Mouse (Mus musculus): Measurements from ENCODE around the gene Mbd4.
A peak's percentile ranks its signal among the peaks of the same experiment; 100 is the strongest.
"Not testable (repeated sequence)": the region's sequence is repeated elsewhere in the genome, so short reads cannot be mapped to it uniquely, and the experiment has no call there.

Gene Mbd4

GRCm38 (mm10) chr6:115853091-115853813 is at the start of gene Mbd4, which contains the start of gene Ift122:
TSS of gene Mbd4 (minus strand) at chr6:115853371.
TSS of gene Ift122 (plus strand) at chr6:115853470.
- peak; percentile 100 for DNase-seq (ENCODE audit: low read depth, low spot score)

- peak; percentile 42 for DNase-seq (ENCODE audit: low read depth, low spot score)
These were observed 49.4 kb upstream of the Mbd4 start for GRCm38 (mm10) chr6:115902545-115902944.

DNA sequence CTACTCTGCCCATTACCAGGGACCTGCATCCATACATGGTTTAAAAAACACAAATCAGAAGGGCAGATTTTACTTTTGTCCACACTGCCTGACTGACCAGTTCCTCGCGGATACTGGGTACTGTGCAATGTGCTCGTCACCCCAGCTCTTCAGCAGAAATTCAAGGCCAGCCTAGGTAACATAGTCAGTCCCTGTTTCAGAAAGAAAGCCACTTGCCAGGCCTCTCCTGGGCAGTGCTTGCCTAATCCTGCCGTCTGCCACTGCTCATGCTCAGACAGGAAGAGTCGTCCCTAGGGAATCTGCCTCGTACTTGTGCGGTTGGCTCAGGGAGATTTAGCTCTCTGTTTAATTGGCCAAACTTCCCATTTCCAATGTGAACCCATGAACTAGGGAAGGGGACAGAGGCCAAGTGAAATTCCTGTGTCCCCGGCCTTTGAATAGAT is 48.3 kb upstream of the Mbd4 start:
- peak; percentile 89 for DNase-seq (ENCODE audit: low read depth, low spot score)

DNA sequence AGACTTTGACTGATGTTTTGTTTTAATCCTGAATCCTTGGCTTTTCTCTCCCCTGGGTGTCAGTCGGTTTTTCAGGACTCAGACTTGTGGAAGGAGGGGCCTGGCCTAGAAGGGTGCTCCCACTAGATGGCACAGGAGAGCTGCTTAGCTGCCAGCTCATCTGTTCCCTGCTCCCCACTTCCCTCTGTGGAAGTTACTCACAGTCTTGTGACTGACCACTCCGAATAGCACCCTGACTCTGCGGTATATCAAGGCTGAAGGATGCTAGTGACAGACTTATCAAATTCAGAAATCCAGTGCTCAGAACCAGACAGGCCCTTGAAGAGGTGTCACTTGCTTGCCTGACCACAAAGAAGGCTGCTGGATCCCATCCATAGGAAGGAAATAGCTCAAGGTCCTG is 47.9 kb upstream of the Mbd4 start:
- peak; percentile 97 for DNase-seq (ENCODE audit: low read depth, low spot score)

DNA sequence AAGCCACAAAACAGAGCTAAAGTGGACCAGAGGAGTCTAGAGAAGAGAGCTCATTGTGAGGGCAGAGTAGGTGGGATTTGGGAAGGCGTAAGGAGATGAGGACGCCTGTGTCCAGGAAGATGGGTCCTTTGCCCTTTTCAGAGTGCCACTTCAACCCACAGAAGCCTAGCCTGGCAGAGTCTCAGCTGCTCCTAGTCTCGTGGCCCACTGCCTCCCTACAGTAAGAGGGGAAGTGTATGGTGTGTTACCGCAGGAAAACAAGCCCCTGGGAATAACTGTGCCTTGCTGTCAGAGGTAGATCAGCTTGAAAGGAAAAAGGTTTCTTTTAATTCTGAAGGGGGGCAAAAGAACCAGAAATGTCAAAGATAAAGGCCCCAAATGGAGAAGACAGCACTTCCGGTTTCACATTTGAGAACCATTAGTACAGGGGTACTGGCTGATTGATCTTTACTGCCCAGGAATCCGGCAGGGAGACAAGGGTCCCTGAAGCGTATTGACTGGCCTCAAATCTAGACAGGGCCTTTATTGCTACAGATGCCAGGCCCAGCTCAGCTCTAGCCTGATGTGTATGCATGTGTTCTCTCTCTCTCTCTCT is 44.9 kb upstream of the Mbd4 start:
- no peak for DNase-seq (ENCODE audit: low read depth, low spot score)

DNA sequence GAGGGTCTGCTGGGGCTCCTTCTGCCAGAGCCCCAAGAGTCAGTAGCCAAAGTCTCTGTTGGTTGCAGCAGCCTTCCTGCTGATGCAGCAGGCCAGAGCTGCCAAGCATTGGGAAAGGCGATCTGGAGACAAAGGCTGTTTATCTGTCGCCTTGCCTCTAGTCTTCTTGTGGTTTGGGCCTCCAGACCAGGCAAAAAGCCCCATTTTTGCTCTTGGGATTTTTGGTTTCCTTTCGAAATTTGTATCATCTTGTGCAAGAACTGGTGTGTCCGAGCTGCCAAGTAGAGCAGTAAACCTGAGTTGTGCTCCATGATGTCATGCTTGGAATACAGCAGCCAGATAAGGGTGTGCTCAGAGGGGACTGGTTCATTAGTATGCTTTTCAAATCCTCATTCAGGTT is 43.9 kb upstream of the Mbd4 start:
- DNase-seq (ENCODE audit: low read depth, low spot score): peak; percentile 95

DNA sequence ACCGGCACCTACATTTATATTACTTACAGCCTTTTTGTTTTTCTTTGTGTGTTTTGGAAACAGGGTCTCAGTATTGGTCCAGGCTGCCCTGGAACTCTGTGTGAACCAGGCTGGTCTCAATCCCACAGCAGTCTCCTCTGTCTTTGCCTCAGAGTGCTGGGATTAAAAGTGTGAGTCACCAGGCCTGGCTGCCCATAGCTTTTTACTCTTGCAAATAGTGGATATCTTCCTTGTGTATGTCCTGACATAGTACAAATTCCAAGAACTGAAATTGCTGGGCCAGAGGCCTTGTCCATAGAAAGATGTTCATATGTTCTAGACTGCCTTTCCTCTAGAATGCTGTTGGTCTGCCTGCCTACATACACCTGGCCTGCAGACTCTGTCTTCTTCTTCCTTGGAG is 43.2 kb upstream of the Mbd4 start:
- DNase-seq (ENCODE audit: low read depth, low spot score): peak; percentile 73

DNA sequence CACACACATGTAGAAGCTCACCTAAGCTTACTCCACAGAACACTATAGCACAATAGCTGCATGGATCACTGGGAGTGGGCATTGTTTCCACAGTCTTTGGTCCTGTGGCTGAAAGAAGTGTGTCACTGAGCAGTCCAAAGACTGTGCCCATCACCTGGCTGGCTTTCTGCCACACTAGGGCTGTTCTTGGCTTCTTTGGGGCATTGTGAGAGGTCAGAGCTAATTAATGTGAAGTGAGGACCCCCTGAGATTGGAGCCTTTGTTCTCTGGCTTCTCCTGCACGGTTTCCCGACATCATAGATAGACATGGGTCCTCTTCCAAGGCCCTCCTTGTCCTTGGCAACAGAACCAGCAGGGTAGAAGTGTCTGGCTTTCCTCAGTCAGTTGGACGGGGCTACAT is 39.2 kb upstream of the Mbd4 start:
- no peak for DNase-seq (ENCODE audit: low read depth, low spot score)

DNA sequence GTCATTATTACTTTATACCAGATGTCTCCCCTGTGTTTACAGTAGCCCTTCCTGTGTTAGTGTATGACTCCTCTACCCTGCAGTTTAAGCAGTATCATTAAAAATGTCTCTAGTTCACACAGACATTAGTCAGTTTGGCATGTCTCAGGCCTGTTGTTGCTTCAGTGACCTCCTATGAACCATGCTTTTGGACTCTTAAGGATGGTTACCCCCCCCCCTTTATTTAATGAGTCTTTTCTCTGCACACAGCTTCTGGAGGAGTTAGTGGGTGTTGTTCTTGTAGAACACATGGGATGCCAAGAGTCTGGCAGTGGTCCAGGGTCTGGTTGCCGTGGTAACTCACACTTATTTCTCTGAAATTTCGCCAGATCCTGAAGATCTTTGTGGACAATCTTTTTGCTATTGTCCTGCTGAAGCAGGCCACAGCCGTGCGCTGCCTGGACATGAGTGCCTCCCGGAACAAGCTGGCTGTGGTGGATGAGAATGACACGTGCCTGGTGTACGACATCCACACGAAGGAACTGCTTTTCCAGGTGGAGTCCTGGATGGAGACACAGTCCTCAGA is 38.4 kb upstream of the Mbd4 start:
- peak; percentile 40 for DNase-seq (ENCODE audit: low read depth, low spot score)

DNA sequence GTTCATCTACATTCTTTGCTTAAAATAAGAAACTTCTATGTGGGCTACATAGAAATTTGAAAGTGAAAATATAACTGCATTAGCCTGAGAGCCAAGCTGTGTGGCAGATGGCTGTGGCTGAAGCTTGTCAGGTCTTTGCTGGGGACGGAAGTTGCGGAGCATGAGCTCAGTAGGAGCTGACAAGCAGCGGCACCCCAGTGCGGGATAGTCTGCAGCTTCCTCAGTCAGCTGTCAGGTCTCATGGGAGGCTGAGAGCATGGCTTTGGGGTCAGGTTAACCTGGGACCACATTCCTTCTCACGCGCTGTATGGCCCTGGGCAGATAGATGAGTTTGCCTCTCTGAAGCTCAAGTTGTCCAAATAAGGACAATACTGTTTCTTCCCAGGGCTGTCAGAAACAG is 37.9 kb upstream of the Mbd4 start:
- no peak for DNase-seq (ENCODE audit: low read depth, low spot score)

DNA sequence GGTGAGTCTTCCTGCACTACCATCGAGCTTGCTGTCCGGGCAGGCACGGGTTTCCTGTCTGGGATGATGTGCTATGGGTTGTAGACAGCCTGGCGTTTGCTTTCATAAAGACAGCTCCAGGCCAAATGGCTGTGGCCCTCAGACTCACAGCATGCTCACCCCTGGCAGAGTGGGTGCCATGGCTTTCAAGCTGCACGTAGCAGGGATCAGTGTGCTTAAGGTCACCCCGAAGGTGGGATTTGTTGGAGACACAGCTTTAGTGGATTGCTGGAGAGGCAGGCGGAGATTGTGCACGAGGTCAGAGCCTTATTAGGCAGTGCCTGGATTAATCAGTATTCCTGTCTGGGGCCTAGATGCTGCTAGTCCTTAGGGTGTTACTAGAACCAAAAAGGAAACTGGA is 37.4 kb upstream of the Mbd4 start:
- no peak for DNase-seq (ENCODE audit: low read depth, low spot score)

GRCm38 (mm10) chr6:115888296-115888695 is 35.1 kb upstream of the Mbd4 start:
- DNase-seq (ENCODE audit: low read depth, low spot score): peak; percentile 62

- DNase-seq (ENCODE audit: low read depth, low spot score): peak; percentile 70
These were observed 33.7 kb upstream of the Mbd4 start for GRCm38 (mm10) chr6:115886894-115887293.

DNA sequence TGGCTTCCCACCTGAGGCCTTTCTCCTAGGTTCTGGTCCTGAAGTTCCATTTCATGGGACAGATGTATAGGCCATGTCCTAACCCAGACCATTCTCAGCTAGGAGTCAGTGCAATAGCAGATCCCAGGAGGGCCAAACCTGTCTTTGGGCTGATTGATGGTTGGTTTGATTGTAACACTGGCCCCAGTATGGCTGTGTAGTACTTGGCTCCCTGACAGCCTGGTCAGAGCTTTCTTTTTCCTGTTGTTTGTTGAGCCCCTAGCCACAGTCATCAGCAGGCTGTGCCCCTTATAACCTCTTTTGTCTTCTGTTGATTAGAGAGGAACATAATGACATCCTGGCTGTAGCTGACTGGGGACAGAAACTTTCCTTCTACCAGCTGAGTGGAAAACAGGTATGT is 30.8 kb upstream of the Mbd4 start:
- no peak for DNase-seq (ENCODE audit: low read depth, low spot score)

DNA sequence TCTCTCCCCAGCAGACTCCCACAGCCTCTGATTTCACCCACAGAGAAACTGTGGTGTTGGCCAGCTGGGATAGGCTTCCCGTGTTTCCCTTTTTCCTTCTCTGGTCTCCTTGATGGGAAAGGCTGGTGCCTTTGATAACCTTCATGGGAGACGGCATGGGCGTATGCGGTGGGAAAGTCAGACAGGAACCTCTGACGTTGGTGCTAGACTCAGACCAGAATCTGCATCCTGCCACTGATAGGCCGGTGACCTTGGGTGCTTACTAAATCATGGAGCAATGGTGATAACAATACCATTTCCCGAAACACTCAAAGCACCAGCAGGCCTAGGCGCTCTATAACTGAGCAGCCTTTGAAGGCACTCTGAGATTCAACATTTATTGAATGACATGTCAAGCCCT is 27.6 kb upstream of the Mbd4 start:
- DNase-seq (ENCODE audit: low read depth, low spot score): no peak

GRCm38 (mm10) chr6:115879736-115880135 is 26.6 kb upstream of the Mbd4 start:
- no peak for DNase-seq (ENCODE audit: low read depth, low spot score)

GRCm38 (mm10) chr6:115878694-115879093 is 25.5 kb upstream of the Mbd4 start:
- no peak for DNase-seq (ENCODE audit: low read depth, low spot score)

DNA sequence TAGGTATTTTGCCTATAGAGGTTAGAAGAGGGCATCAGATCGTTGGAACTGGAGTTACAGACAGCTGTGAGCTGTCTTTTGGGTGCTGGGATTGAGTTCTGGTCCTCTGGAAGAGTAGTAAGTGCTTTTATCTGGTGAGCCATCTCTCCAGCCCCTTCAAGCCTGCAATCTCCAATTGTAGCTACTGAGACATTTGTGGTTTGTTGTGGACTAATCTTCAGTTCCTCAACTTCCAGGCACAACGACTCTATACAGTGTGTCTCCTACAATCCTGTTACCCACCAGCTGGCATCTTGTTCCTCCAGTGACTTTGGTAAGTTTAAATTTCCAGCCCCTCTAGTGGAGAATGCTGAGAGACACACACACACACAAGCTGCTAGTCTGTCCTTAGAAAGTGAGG is 24.1 kb upstream of the Mbd4 start:
- no peak for DNase-seq (ENCODE audit: low read depth, low spot score)

DNA sequence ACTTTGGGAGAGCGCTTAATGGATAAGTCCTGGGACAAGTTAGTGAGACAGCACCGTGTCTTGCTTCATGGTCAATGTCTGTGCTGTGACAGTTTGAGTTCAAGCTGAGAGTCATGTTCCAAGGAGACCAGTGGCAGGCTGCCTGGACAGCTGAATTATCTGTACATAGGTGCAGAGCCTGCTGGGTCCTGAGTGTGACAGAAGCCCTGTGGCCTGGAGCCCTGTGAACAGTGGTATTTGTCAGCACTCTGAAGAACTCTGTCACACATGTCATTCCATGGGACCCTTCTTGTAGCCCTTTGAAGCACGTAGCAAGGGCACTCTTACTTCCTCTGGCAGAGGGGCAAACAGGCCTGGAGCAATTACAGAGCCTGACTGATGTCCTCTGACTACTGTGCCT is 18.1 kb upstream of the Mbd4 start:
- not testable (repeated sequence) for DNase-seq (ENCODE audit: low read depth, low spot score)

GRCm38 (mm10) chr6:115867157-115867556 is 14.0 kb upstream of the Mbd4 start:
- not testable (repeated sequence) for DNase-seq (ENCODE audit: low read depth, low spot score)

DNA sequence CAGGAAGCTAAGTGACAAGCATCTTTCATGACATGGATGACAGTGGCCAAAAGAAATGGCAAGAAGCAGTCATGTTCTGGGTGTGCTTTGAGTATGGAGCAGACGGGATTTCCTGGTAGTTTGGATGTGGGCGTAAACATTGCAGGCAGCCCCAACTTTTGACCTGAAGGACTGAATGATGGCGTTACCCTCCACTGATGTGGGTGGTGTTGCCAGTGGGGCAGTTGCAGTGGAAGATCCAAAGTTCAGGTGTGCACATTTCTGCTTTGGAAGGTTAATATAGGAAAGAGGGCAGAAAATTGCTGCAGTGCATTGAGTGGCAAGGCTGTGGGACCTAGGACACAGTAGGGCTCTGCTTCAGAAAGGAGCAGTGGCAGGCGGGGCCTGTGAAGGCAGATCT is 12.1 kb upstream of the Mbd4 start:
- DNase-seq (ENCODE audit: low read depth, low spot score): no peak

DNA sequence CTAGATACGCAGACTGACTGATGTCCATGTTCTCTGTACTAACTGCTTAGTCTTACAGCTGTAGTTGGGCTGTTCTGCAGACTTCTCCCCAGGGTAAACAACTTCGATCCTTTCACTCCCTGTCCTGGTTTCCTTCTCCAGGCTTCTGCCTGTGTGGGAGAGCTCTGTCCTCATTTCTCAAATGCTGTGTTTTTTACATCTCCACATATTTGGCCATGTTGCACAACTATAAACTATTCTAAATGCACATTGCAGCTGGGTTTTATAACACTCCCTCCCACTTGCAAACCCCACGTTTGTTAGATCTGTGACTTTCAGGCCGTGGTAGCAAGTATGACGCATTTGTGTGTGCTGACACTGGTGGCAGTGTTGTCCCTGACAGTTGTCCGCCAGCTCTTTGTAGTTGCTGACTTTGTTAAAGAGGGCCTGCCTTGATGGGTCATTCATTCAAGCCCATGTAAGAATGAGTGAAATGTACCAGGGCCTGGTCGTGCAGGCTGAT is 10.2 kb upstream of the Mbd4 start:
- DNase-seq (ENCODE audit: low read depth, low spot score): no peak

GRCm38 (mm10) chr6:115860027-115860556 is 6.9 kb upstream of the Mbd4 start:
- DNase-seq (ENCODE audit: low read depth, low spot score): no peak

Data from 3T3-L1 (cell line).